Mouse (Mus musculus): Measurements from ENCODE around the gene Tmem80.

The Tmem80 gene

GRCm38 (mm10) chr7:141327469-141328372, at the start of gene Tmem80, which contains the start of gene Deaf1:
Gene Tmem80, plus strand, starts transcription at chr7:141327739.
Gene Deaf1, minus strand, starts transcription at chr7:141327690.
- in situ Hi-C loops (cut with MboI, MseI): no loop called here

- in situ Hi-C loops (cut with MboI, MseI): no loop called here
Measured at GRCm38 (mm10) chr7:141278766-141279590, 48.6 kb upstream of the Tmem80 start, which contains the start of gene Sct. Gene Sct, minus strand, starts transcription at chr7:141279133.

GRCm38 (mm10) chr7:141281442-141281841, 46.1 kb upstream of the Tmem80 start:
- in situ Hi-C loops (cut with MboI, MseI): no loop called here

- in situ Hi-C loops (cut with MboI, MseI): no loop called here
Measured at GRCm38 (mm10) chr7:141282756-141283155, 44.8 kb upstream of the Tmem80 start.

- in situ Hi-C loops (cut with MboI, MseI): no loop called here
Measured at GRCm38 (mm10) chr7:141288042-141288441, 39.5 kb upstream of the Tmem80 start.

- in situ Hi-C loops (cut with MboI, MseI): no loop called here
Measured at GRCm38 (mm10) chr7:141291921-141292582, 35.5 kb upstream of the Tmem80 start, which contains the start of gene Drd4. Gene Drd4, plus strand, starts transcription at chr7:141292006.

GRCm38 (mm10) chr7:141292583-141293388, 34.8 kb upstream of the Tmem80 start:
- in situ Hi-C loops (cut with MboI, MseI): no loop called here

- in situ Hi-C loops (cut with MboI, MseI): no loop called here
Measured at GRCm38 (mm10) chr7:141293852-141294471, 33.6 kb upstream of the Tmem80 start.

GRCm38 (mm10) chr7:141294479-141294878, 33.1 kb upstream of the Tmem80 start:
- in situ Hi-C loops (cut with MboI, MseI): no loop called here

- in situ Hi-C loops (cut with MboI, MseI): no loop called here
Measured at GRCm38 (mm10) chr7:141297926-141298650, 29.5 kb upstream of the Tmem80 start.

- in situ Hi-C loops (cut with MboI, MseI): no loop called here
Measured at GRCm38 (mm10) chr7:141299175-141299574, 28.4 kb upstream of the Tmem80 start.

- in situ Hi-C loops (cut with MboI, MseI): no loop called here
Measured at GRCm38 (mm10) chr7:141301386-141301785, 26.2 kb upstream of the Tmem80 start.

GRCm38 (mm10) chr7:141302702-141303268, 24.8 kb upstream of the Tmem80 start:
- in situ Hi-C loops (cut with MboI, MseI): no loop called here

- in situ Hi-C loops (cut with MboI, MseI): no loop called here
Measured at GRCm38 (mm10) chr7:141304537-141304936, 23.0 kb upstream of the Tmem80 start.

- in situ Hi-C loops (cut with MboI, MseI): no loop called here
Measured at GRCm38 (mm10) chr7:141314416-141314815, 13.1 kb upstream of the Tmem80 start.

- in situ Hi-C loops (cut with MboI, MseI): no loop called here
Measured at GRCm38 (mm10) chr7:141315076-141315475, 12.5 kb upstream of the Tmem80 start.

GRCm38 (mm10) chr7:141315974-141316373, 11.6 kb upstream of the Tmem80 start:
- in situ Hi-C loops (cut with MboI, MseI): no loop called here

- in situ Hi-C loops (cut with MboI, MseI): no loop called here
Measured at GRCm38 (mm10) chr7:141317619-141318132, 9.9 kb upstream of the Tmem80 start.

- in situ Hi-C loops (cut with MboI, MseI): no loop called here
Measured at GRCm38 (mm10) chr7:141319446-141319845, 8.1 kb upstream of the Tmem80 start.

Measured in T-helper 1 cell (primary cell).